ENCODE assay signal across 34 mouse cellular contexts in the genomic region with DNA sequence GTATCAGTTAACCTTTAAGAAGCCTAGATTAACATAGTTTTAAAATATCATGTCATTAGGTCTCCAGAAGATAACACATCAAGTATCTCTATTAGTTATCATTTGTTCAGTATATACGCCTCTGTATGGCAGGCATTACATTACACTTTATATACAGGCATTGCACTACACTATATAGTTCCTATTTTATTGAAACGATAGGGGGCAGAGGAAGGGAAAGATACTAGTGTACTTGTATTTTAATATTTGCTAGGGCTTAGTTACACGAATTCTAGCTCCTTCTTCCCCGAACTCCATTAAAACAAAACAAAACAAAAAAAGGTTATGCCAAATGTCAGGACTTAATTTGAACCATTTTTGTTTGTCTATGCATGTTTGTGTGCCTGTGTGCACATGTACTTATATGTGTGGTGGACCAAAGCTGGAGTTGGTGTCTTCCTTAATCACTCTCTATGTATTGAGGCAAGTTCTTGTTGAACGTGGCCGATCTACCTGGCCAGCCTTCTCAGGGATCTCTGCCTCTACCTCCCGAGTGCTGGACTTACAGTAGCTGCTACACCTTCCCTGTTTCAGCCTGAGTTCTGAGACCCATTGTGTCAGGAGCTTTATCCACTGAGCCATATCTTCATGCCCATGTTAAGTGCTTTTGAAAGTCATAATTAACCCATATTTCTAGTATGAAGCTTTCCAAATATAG.
"Had no signal": no experiment of that assay in that cellular context is flagged by ENCODE, and none has a peak within 500 bp of the region (broad histone marks: within the 10 kb centered on the region; RNA-seq: fewer than 3 reads in every experiment).

No protein-coding gene starts in this region.

- H3K4me1 ChIP-seq: hindbrain, embryonic 12.5 days; hindbrain, embryonic 13.5 days; hindbrain, embryonic 15.5 days had no signal

- H3K9ac ChIP-seq: heart, embryonic 12.5 days; heart, embryonic 13.5 days; heart, embryonic 15.5 days; hindbrain, embryonic 12.5 days; hindbrain, embryonic 13.5 days; hindbrain, embryonic 14.5 days; hindbrain, embryonic 15.5 days; intestine, embryonic 15.5 days; kidney, embryonic 15.5 days had no signal

- H3K4me2 ChIP-seq: heart, embryonic 11.5 days; heart, embryonic 12.5 days; heart, embryonic 13.5 days; heart, embryonic 15.5 days; hindbrain, embryonic 12.5 days; hindbrain, embryonic 13.5 days; hindbrain, embryonic 14.5 days; hindbrain, embryonic 15.5 days; intestine, embryonic 15.5 days; kidney, embryonic 15.5 days had no signal

- DNase-seq: heart, postnatal 10 days; heart, postnatal 36 days; heart, postnatal 4 days; kidney, adult 11 months; kidney, adult 18-20 months; kidney, adult 2 months; kidney, adult 8-10 months; kidney, adult 9 months; kidney, postnatal 10 days; kidney, postnatal 14 days; kidney, postnatal 25 days; kidney, postnatal 36 days; kidney, postnatal 4 days; layer of hippocampus, postnatal 36 days had no signal

- H3K9me3 ChIP-seq: heart, embryonic 10.5 days; heart, embryonic 12.5 days; heart, embryonic 15.5 days; hindbrain, embryonic 10.5 days; hindbrain, embryonic 12.5 days; hindbrain, embryonic 13.5 days; hindbrain, embryonic 15.5 days; intestine, embryonic 15.5 days; kidney, embryonic 15.5 days had no signal

- ATAC-seq: hindbrain, embryonic 16.5 days; hindbrain, postnatal 0 days; inflammation-experienced regulatory T-cells, adult 6 months; intestine, embryonic 15.5 days; intestine, embryonic 16.5 days; intestine, postnatal 0 days had no signal

- H3K27ac ChIP-seq: heart, embryonic 15.5 days; hindbrain, embryonic 10.5 days; hindbrain, embryonic 12.5 days; hindbrain, embryonic 13.5 days; hindbrain, embryonic 14.5 days; hindbrain, embryonic 15.5 days; hindbrain, postnatal 0 days; intestine, embryonic 15.5 days; kidney, embryonic 15.5 days; kidney, postnatal 0 days; layer of hippocampus, adult 2 months; left cerebral cortex, adult 2 months had no signal

- H3K27me3 ChIP-seq: heart, embryonic 12.5 days; heart, embryonic 13.5 days; heart, embryonic 15.5 days; hindbrain, embryonic 12.5 days; hindbrain, embryonic 13.5 days; hindbrain, embryonic 15.5 days; intestine, embryonic 15.5 days; kidney, embryonic 15.5 days had no signal

- H3K4me3 ChIP-seq: heart, embryonic 10.5 days; heart, embryonic 12.5 days; heart, embryonic 13.5 days; heart, embryonic 15.5 days; hindbrain, embryonic 10.5 days; hindbrain, embryonic 12.5 days; hindbrain, embryonic 13.5 days; hindbrain, embryonic 15.5 days; intestine, embryonic 15.5 days; kidney, embryonic 15.5 days; layer of hippocampus, adult 2 months; left cerebral cortex, adult 2 months had no signal

- H3K36me3 ChIP-seq: heart, embryonic 10.5 days; heart, embryonic 12.5 days; heart, embryonic 13.5 days; heart, embryonic 15.5 days; hindbrain, embryonic 10.5 days; hindbrain, embryonic 12.5 days; hindbrain, embryonic 13.5 days; hindbrain, embryonic 15.5 days; intestine, embryonic 15.5 days; kidney, embryonic 15.5 days had no signal
